In the genomic region with DNA sequence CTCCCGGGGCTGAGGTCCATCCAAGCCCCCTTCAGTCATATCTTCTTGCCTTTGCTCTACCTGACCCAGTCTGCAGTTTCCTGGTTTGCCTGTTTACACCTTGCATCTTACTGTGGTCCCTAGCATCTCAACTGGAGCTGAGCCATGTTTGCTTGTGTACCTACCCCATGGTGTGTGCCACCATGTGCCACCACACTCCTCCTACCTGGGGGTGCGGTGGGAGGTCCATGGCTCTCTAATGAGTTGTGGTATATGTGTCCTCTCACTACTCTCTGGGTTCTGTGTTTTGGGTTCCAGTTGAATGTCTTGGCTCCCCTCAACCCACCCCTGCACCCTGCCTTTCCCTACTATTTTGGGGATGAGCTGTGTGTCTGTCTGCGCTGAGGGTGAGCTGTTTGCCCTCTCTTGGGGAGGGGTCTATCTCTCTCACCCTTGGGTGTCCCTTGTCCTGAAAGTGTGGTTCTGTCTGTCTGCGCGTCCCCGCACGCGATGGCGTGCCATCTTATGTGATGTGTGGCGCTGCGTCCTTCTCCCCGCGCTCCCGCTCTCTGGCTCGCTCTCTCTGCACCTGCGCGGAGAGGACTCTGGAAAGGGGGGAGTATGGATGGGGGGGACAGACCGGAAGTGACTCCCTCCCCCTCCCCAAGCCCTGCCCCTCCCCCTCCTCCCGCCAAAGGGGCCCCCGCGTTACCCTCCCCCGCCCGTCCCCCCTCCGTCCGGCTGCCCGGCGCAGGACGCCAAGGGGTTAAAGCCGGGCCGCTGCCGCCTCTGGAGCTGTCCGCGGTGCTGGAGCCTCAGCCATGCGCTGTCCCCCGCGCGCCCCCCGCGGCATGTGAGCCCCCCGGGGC, we compare ENCODE assay signal across 9 mouse cellular contexts. TPM values are rescaled to one million over a fixed set of nuclear protein-coding genes. Genes with fewer than 3 reads are reported as not detected.
A peak's percentile ranks its signal among the peaks of the same experiment; 100 is the strongest.
DNase-seq lines count a peak whose midpoint lies in the region; ATAC-seq lines count a peak whose summit lies in the region.
"Had no signal": no experiment of that assay in that cellular context is flagged by ENCODE, and none has a peak within 500 bp of the region (broad histone marks: within the 10 kb centered on the region; RNA-seq: fewer than 3 reads in every experiment).

No protein-coding gene starts in this region.

- ATAC-seq in kidney, embryonic 14.5 days (ENCODE audit: low FRiP score, low TSS enrichment) = peak; percentile 51
- ATAC-seq in hindbrain, embryonic 12.5 days (ENCODE audit: low FRiP score) = peak; percentile 72
- ATAC-seq in midbrain, embryonic 15.5 days (replicated peaks) = peak; percentile 75
- ATAC-seq in activated CD4-positive, CD25-positive, alpha-beta regulatory T cell, adult 4 months = no peak
- ATAC-seq: Patski had no signal

- H3K27ac ChIP-seq in kidney, embryonic 14.5 days (ENCODE audit: low read depth, low read length) = no peak overlapping the region
- H3K27ac ChIP-seq in hindbrain, embryonic 12.5 days = peak overlapping the region; percentile 93
- peak overlapping the region; percentile 92 for H3K27ac ChIP-seq in midbrain, embryonic 15.5 days

- no peaks in the 10 kb centered on the region for H3K9me3 ChIP-seq in kidney, embryonic 14.5 days (ENCODE audit: control insufficient read depth, low read length)
- no peaks in the 10 kb centered on the region; the same call in 1 of the 2 replicates for H3K9me3 ChIP-seq in hindbrain, embryonic 12.5 days (replicated peaks)
- H3K9me3 ChIP-seq in midbrain, embryonic 15.5 days = no peaks in the 10 kb centered on the region

- DNase-seq in kidney, adult 8-10 months = no peak
- DNase-seq in Muller cell, postnatal 12 days (ENCODE audit: inconsistent ontology term) = peak; percentile 43
- DNase-seq in cerebellum, postnatal 36 days = peak; percentile 68 to 74
- no peak for DNase-seq in spleen, postnatal 10 days (ENCODE audit: low spot score in 2 of 2)

- no peaks in the 10 kb centered on the region for H3K36me3 ChIP-seq in kidney, embryonic 14.5 days (ENCODE audit: control insufficient read depth, insufficient read depth, low read length)
- no peaks in the 10 kb centered on the region for H3K36me3 ChIP-seq in hindbrain, embryonic 12.5 days
- H3K36me3 ChIP-seq in midbrain, embryonic 15.5 days (replicated peaks) = peaks cover 3% of the 10 kb centered on the region; the same call in 1 of the 2 replicates

- H3K4me2 ChIP-seq in kidney, embryonic 14.5 days (replicated peaks; ENCODE audit: low read depth, low read length) = peak overlapping the region; percentile 88
- H3K4me2 ChIP-seq in hindbrain, embryonic 12.5 days (replicated peaks) = peak overlapping the region; percentile 89
- H3K4me2 ChIP-seq in midbrain, embryonic 15.5 days = peak overlapping the region; percentile 96

- H3K27me3 ChIP-seq in kidney, embryonic 14.5 days (ENCODE audit: control insufficient read depth, insufficient read depth, low read length) = peaks cover 61% of the 10 kb centered on the region
- peaks cover 73% of the 10 kb centered on the region for H3K27me3 ChIP-seq in hindbrain, embryonic 12.5 days
- no peaks in the 10 kb centered on the region for H3K27me3 ChIP-seq in midbrain, embryonic 15.5 days (replicated peaks)

- H3K4me3 ChIP-seq in kidney, embryonic 14.5 days (ENCODE audit: low read length) = peak overlapping the region; percentile 40
- peak overlapping the region; percentile 74 for H3K4me3 ChIP-seq in hindbrain, embryonic 12.5 days
- peak overlapping the region; percentile 75 for H3K4me3 ChIP-seq in midbrain, embryonic 15.5 days

- 4% methylated on average over 26 of the region's 40 CpGs for WGBS in kidney, embryonic 14.5 days
- 5% methylated on average over 23 of the region's 40 CpGs for WGBS in hindbrain, embryonic 12.5 days
- 4% methylated on average over 22 of the region's 40 CpGs for WGBS in midbrain, embryonic 15.5 days

- H3K9ac ChIP-seq in kidney, embryonic 14.5 days (ENCODE audit: low read depth, low read length) = no peak overlapping the region
- H3K9ac ChIP-seq in hindbrain, embryonic 12.5 days = peak overlapping the region; percentile 82
- peak overlapping the region; percentile 90 for H3K9ac ChIP-seq in midbrain, embryonic 15.5 days

- no peaks in the 10 kb centered on the region for H3K4me1 ChIP-seq in kidney, embryonic 14.5 days (ENCODE audit: control insufficient read depth, insufficient read depth, low read length)
- peaks cover 22% of the 10 kb centered on the region for H3K4me1 ChIP-seq in hindbrain, embryonic 12.5 days
- H3K4me1 ChIP-seq in midbrain, embryonic 15.5 days = peaks cover 31% of the 10 kb centered on the region

RNA-seq across cellular contexts. Expression of a gene that starts 25.2 kb away (rescaled TPM):
- polyA plus RNA-seq in kidney, embryonic 14.5 days (2014; fragmentation: Nextera tagmentation; extraction: Ambion mirVana) = 1.3 and 1.9 TPM in 2 replicates
- polyA plus RNA-seq in hindbrain, embryonic 12.5 days (2016; fragmentation: Nextera tagmentation; extraction: Ambion mirVana) = 12.5 and 12.8 TPM in 2 replicates
- 39.8 and 46.5 TPM in 2 replicates for polyA plus RNA-seq in midbrain, embryonic 15.5 days (2015; fragmentation: Nextera tagmentation; extraction: Ambion mirVana)
- polyA plus RNA-seq in activated CD4-positive, CD25-positive, alpha-beta regulatory T cell, adult 4 months (2017; shearing (Covaris generic)) = not detected

RNA-seq across cellular contexts. Expression of a gene that starts 28.6 kb away (rescaled TPM):
- polyA plus RNA-seq in kidney, embryonic 14.5 days (2014; fragmentation: Nextera tagmentation; extraction: Ambion mirVana) = 3.4 TPM in 2 replicates
- polyA plus RNA-seq in hindbrain, embryonic 12.5 days (2016; fragmentation: Nextera tagmentation; extraction: Ambion mirVana) = 2.0 and 2.9 TPM in 2 replicates
- 3.6 and 3.9 TPM in 2 replicates for polyA plus RNA-seq in midbrain, embryonic 15.5 days (2015; fragmentation: Nextera tagmentation; extraction: Ambion mirVana)
- under 1 TPM; 0.51 to 0.73 TPM for polyA plus RNA-seq in activated CD4-positive, CD25-positive, alpha-beta regulatory T cell, adult 4 months (2017; shearing (Covaris generic))

RNA-seq across cellular contexts. Expression of a gene that starts 48.6 kb away (rescaled TPM):
- polyA plus RNA-seq in kidney, embryonic 14.5 days (2014; fragmentation: Nextera tagmentation; extraction: Ambion mirVana) = 1.4 and 2.3 TPM in 2 replicates
- 6.8 and 7.5 TPM in 2 replicates for polyA plus RNA-seq in hindbrain, embryonic 12.5 days (2016; fragmentation: Nextera tagmentation; extraction: Ambion mirVana)
- polyA plus RNA-seq in midbrain, embryonic 15.5 days (2015; fragmentation: Nextera tagmentation; extraction: Ambion mirVana) = 56.3 and 57.2 TPM in 2 replicates
- not detected for polyA plus RNA-seq in activated CD4-positive, CD25-positive, alpha-beta regulatory T cell, adult 4 months (2017; shearing (Covaris generic))

RNA-seq across cellular contexts. Expression of a gene that starts 50.4 kb away (rescaled TPM):
- polyA plus RNA-seq in kidney, embryonic 14.5 days (2014; fragmentation: Nextera tagmentation; extraction: Ambion mirVana) = 1.0 and 1.5 TPM in 2 replicates
- polyA plus RNA-seq in hindbrain, embryonic 12.5 days (2016; fragmentation: Nextera tagmentation; extraction: Ambion mirVana) = 1.1 and 1.9 TPM in 2 replicates
- 2.1 and 2.6 TPM in 2 replicates for polyA plus RNA-seq in midbrain, embryonic 15.5 days (2015; fragmentation: Nextera tagmentation; extraction: Ambion mirVana)
- polyA plus RNA-seq in activated CD4-positive, CD25-positive, alpha-beta regulatory T cell, adult 4 months (2017; shearing (Covaris generic)) = under 1 TPM; 0.59 to 0.66 TPM

Comparison
In these comparisons a context has a peak if more than half of its experiments do, and no peak if none do; other contexts are left out.
1. DNase-seq: peak in Muller cell, postnatal 12 days (single experiment) and cerebellum, postnatal 36 days (2 of 2); none in kidney, adult 8-10 months (0 of 2) and spleen, postnatal 10 days (0 of 2).
2. Peak in every context shown above with its lines, with median percentiles within 50 percentile points of each other: H3K4me2 ChIP-seq and H3K4me3 ChIP-seq.